Mouse (Mus musculus): ENCODE results near the gene Oxnad1. TPM values are rescaled to one million over a fixed set of nuclear protein-coding genes. Genes with fewer than 3 reads are reported as not detected.
"Not testable (repeated sequence)": the region's sequence is repeated elsewhere in the genome, so short reads cannot be mapped to it uniquely, and the experiment has no call there.

Gene Oxnad1
- polyA plus RNA-seq, 1 experiment from 2014 or later = 30.9 TPM

- no peak for ATAC-seq (ENCODE audit: insufficient read depth, low FRiP score, low read depth)
- H3K27ac ChIP-seq = no peak overlapping the region
- peaks cover 12% of the 10 kb centered on the region; the same call in 1 of the 2 replicates for H3K4me1 ChIP-seq
- H3K9me3 ChIP-seq = no peaks in the 10 kb centered on the region
- H3K4me3 ChIP-seq (replicated peaks) = no peak overlapping the region
- peaks cover 18% of the 10 kb centered on the region; the same call in 1 of the 2 replicates for H3K36me3 ChIP-seq
- 75% methylated on average over 4 of the region's 4 CpGs for WGBS
- H3K4me2 ChIP-seq = no peak overlapping the region
- no peaks in the 10 kb centered on the region for H3K27me3 ChIP-seq (replicated peaks)
- no peak overlapping the region for H3K9ac ChIP-seq
Observed at GRCm38 (mm10) chr14:32091704-32092103, 6.5 kb downstream of the Oxnad1 start.

DNA sequence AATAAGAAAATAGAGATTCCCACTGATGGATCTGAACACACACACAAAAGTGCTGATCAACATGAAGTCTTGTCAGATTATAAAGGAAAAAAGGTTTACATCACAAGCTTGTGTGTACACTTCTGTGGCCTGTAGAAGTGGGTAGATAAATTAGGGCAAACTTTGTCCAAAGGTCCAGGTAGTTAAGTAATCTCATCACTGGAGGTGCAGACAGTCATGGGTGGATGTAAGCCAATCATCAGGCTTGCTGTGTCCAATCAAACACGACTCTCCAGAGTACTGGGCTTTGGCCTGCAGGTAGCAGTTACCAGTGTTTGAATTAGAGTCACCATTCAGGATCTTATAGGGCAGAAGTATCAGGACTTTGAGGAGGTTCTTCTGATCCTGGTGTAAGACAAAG lies 7.8 kb downstream of the Oxnad1 start:
- no peaks in the 10 kb centered on the region for H3K9me3 ChIP-seq
- no peak overlapping the region for H3K9ac ChIP-seq
- no peak overlapping the region for H3K27ac ChIP-seq
- H3K4me3 ChIP-seq (replicated peaks) = no peak overlapping the region
- no peak overlapping the region for H3K4me2 ChIP-seq
- H3K36me3 ChIP-seq = peaks cover 23% of the 10 kb centered on the region; the same call in 1 of the 2 replicates
- no peaks in the 10 kb centered on the region for H3K27me3 ChIP-seq (replicated peaks)
- ATAC-seq (ENCODE audit: insufficient read depth, low FRiP score, low read depth) = no peak
- WGBS = 67% methylated on average over 1 of the region's 1 CpGs
- peaks cover 7% of the 10 kb centered on the region; the same call in 1 of the 2 replicates for H3K4me1 ChIP-seq

GRCm38 (mm10) chr14:32093500-32094117 lies 8.4 kb downstream of the Oxnad1 start:
- Histone ChIP-seq H3K4me2 (no peak overlapping the region), H3K36me3 (peaks cover 28% of the 10 kb centered on the region; the same call in 1 of the 2 replicates), H3K9ac (no peak overlapping the region), H3K4me3 (replicated peaks) (no peak overlapping the region), H3K27ac (no peak overlapping the region), H3K9me3 (no peaks in the 10 kb centered on the region), H3K4me1 (peaks cover 7% of the 10 kb centered on the region; the same call in 1 of the 2 replicates), H3K27me3 (replicated peaks) (no peaks in the 10 kb centered on the region)
- ATAC-seq (ENCODE audit: insufficient read depth, low FRiP score, low read depth) = no peak
- WGBS = 83% methylated on average over 11 of the region's 11 CpGs

DNA sequence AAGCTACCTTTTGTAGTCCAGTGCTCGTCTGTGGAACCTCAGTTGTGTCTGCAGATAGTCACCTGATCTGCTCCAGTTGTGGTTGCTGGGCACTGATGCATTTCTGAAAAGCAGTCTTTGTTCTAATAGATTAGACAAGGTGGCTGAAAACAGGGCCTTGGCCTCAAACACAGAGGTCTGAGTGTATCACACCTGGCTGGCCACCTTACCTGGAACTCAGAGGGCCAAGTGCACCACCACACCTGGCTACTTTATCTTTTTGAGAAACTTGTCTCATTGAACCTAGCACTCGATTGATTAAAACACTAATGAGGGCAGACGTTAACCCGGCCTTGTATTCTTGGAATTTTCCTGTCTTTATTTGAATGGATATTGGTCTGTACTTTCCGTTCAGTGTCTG lies 10.5 kb downstream of the Oxnad1 start:
- H3K4me1 ChIP-seq = peaks cover 7% of the 10 kb centered on the region; the same call in 1 of the 2 replicates
- no peak overlapping the region for H3K27ac ChIP-seq
- H3K9me3 ChIP-seq = no peaks in the 10 kb centered on the region
- H3K27me3 ChIP-seq (replicated peaks) = no peaks in the 10 kb centered on the region
- no peak overlapping the region for H3K9ac ChIP-seq
- H3K36me3 ChIP-seq = peaks cover 44% of the 10 kb centered on the region
- H3K4me2 ChIP-seq = no peak overlapping the region
- 82% methylated on average over 5 of the region's 5 CpGs for WGBS
- no peak for ATAC-seq (ENCODE audit: insufficient read depth, low FRiP score, low read depth)
- H3K4me3 ChIP-seq (replicated peaks) = no peak overlapping the region

DNA sequence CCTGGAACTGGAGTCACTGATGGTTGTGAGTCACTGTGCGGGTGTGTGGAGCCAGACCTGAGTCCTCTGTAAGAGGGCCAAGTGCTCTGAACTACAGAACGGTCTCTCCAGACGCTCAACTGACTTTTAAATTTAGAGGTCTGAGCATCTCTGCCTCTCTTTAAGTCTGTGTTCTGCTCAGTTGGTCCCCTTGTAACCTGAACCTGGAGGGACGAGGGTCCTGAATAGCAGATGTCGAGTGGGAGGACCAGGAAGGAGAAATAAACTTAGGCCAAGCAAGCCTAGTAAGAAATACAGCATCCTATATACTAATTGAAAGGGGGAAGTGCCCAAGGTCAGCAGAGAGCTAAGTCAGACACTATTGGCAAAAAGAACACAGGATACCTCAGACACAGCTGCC lies 11.6 kb downstream of the Oxnad1 start:
- Histone ChIP-seq H3K27me3 (replicated peaks) (no peaks in the 10 kb centered on the region), H3K9ac (no peak overlapping the region), H3K4me1 (no peaks in the 10 kb centered on the region), H3K36me3 (peaks cover 48% of the 10 kb centered on the region), H3K9me3 (no peaks in the 10 kb centered on the region), H3K27ac (no peak overlapping the region), H3K4me2 (no peak overlapping the region), H3K4me3 (replicated peaks) (no peak overlapping the region)
- 87% methylated on average over 5 of the region's 5 CpGs for WGBS
- no peak for ATAC-seq (ENCODE audit: insufficient read depth, low FRiP score, low read depth)

DNA sequence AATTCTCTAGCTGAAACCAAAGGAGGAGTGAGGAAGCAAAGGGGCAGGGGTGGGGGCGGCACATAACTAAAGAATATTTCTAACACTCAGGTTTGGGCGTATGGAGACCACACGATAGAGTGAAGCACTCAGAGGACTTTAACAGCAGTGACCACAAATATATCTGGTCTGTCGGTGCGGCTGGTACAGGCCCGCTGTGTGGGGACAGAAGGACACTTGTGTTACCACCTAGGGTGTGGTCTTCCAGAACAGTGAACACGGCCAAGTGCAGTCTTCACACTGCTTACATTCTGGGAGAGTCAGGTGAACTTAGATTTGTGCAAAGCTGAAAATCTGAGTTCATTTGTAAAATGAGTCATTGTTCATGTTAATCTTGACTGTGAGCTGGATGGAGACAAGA lies 12.5 kb downstream of the Oxnad1 start:
- Histone ChIP-seq H3K9ac (no peak overlapping the region), H3K9me3 (no peaks in the 10 kb centered on the region), H3K27ac (no peak overlapping the region), H3K4me2 (no peak overlapping the region), H3K4me1 (no peaks in the 10 kb centered on the region), H3K36me3 (peaks cover 48% of the 10 kb centered on the region), H3K27me3 (replicated peaks) (no peaks in the 10 kb centered on the region), H3K4me3 (replicated peaks) (no peak overlapping the region)
- no peak for ATAC-seq (ENCODE audit: insufficient read depth, low FRiP score, low read depth)
- 94% methylated on average over 7 of the region's 7 CpGs for WGBS

- Histone ChIP-seq H3K4me2 (no peak overlapping the region), H3K36me3 (peaks cover 44% of the 10 kb centered on the region)
- WGBS = 97% methylated on average over 3 of the region's 3 CpGs
Observed at GRCm38 (mm10) chr14:32098951-32099350, 13.8 kb downstream of the Oxnad1 start.

GRCm38 (mm10) chr14:32103556-32103955 lies 18.4 kb downstream of the Oxnad1 start:
- H3K27me3 ChIP-seq (replicated peaks) = no peaks in the 10 kb centered on the region
- no peak for ATAC-seq (ENCODE audit: insufficient read depth, low FRiP score, low read depth)
- H3K36me3 ChIP-seq = peaks cover 21% of the 10 kb centered on the region
- 82% methylated on average over 4 of the region's 4 CpGs for WGBS
- no peak overlapping the region for H3K4me3 ChIP-seq (replicated peaks)
- no peaks in the 10 kb centered on the region for H3K9me3 ChIP-seq
- no peaks in the 10 kb centered on the region for H3K4me1 ChIP-seq
- H3K27ac ChIP-seq = no peak overlapping the region
- no peak overlapping the region for H3K9ac ChIP-seq
- H3K4me2 ChIP-seq = no peak overlapping the region

More at GRCm38 (mm10) chr14:32098951-32099350, 13.8 kb downstream of the Oxnad1 start:
- Histone ChIP-seq H3K4me1 (no peaks in the 10 kb centered on the region), H3K27ac (no peak overlapping the region), H3K4me3 (replicated peaks) (no peak overlapping the region), H3K9me3 (no peaks in the 10 kb centered on the region), H3K27me3 (replicated peaks) (no peaks in the 10 kb centered on the region), H3K9ac (no peak overlapping the region)
- ATAC-seq (ENCODE audit: insufficient read depth, low FRiP score, low read depth) = no peak

DNA sequence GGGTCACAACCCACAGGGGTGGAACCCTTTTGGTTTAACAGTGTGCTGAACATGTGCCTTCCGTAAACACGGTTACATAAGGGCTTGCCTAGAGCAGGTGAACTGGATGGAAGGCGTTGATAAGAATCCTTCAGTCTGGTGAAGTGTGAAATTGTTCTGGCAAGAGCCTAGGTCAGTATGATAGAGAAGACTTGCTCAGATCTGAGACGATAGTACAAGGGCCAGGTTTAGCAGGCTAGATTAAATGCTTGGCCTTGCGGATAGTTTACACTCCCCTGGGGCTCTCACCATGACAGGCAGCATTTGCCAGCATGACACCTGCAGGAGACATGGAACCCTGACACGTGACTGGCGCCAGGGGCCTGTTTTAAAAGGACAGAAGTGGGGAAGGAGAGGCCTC lies 20.5 kb downstream of the Oxnad1 start:
- 0 out of 2 replicates have a peak, but pooled peaks cover 4% of the 10 kb centered on the region for H3K36me3 ChIP-seq
- no peak overlapping the region for H3K9ac ChIP-seq
- no peaks in the 10 kb centered on the region for H3K4me1 ChIP-seq
- no peak overlapping the region for H3K4me2 ChIP-seq
- H3K9me3 ChIP-seq = no peaks in the 10 kb centered on the region
- ATAC-seq (ENCODE audit: insufficient read depth, low FRiP score, low read depth) = no peak
- WGBS = 47% methylated on average over 7 of the region's 7 CpGs
- H3K4me3 ChIP-seq (replicated peaks) = no peak overlapping the region
- H3K27ac ChIP-seq = no peak overlapping the region
- H3K27me3 ChIP-seq (replicated peaks) = no peaks in the 10 kb centered on the region

- no peak for ATAC-seq (ENCODE audit: insufficient read depth, low FRiP score, low read depth)
Observed at GRCm38 (mm10) chr14:32106911-32107310, 21.7 kb downstream of the Oxnad1 start.

GRCm38 (mm10) chr14:32112124-32112523 lies 26.9 kb downstream of the Oxnad1 start:
- WGBS = 91% methylated on average over 10 of the region's 10 CpGs
- not testable (repeated sequence) for H3K9ac ChIP-seq

More at GRCm38 (mm10) chr14:32106911-32107310, 21.7 kb downstream of the Oxnad1 start:
- Histone ChIP-seq H3K4me3 (replicated peaks) (no peak overlapping the region), H3K27ac (no peak overlapping the region), H3K4me2 (no peak overlapping the region), H3K9ac (no peak overlapping the region), H3K4me1 (no peaks in the 10 kb centered on the region), H3K36me3 (no peaks in the 10 kb centered on the region), H3K9me3 (no peaks in the 10 kb centered on the region), H3K27me3 (replicated peaks) (no peaks in the 10 kb centered on the region)
- 84% methylated on average over 4 of the region's 4 CpGs for WGBS

GRCm38 (mm10) chr14:32120940-32121919 lies 36.1 kb downstream of the Oxnad1 start:
- H3K36me3 ChIP-seq = no peaks in the 10 kb centered on the region
- no peak overlapping the region for H3K4me3 ChIP-seq (replicated peaks)
- no peak overlapping the region for H3K27ac ChIP-seq
- no peaks in the 10 kb centered on the region for H3K27me3 ChIP-seq (replicated peaks)
- no peak for ATAC-seq (ENCODE audit: insufficient read depth, low FRiP score, low read depth)
- no peak overlapping the region for H3K4me2 ChIP-seq
- no peaks in the 10 kb centered on the region for H3K4me1 ChIP-seq
- H3K9me3 ChIP-seq = no peaks in the 10 kb centered on the region
- H3K9ac ChIP-seq = no peak overlapping the region
- WGBS = 69% methylated on average over 11 of the region's 11 CpGs

More at GRCm38 (mm10) chr14:32112124-32112523, 26.9 kb downstream of the Oxnad1 start:
- H3K27me3 ChIP-seq (replicated peaks); H3K4me1 ChIP-seq; H3K27ac ChIP-seq; ATAC-seq (ENCODE audit: insufficient read depth, low FRiP score, low read depth); H3K4me3 ChIP-seq (replicated peaks); H3K9me3 ChIP-seq; H3K4me2 ChIP-seq; H3K36me3 ChIP-seq: not testable (repeated sequence)
